Mouse (Mus musculus) ES-E14 (cell line): ENCODE results near the gene Chst12.

Source experiments
- CHD2 ChIP-seq: IDR thresholded peaks from 2 replicates; pipeline ENCODE4 v1.6.1; 2014; ENCODE audit warnings: mild to moderate bottlenecking, low read depth, low read length, inconsistent platforms
- HCFC1 ChIP-seq: IDR thresholded peaks from 2 replicates; pipeline ENCODE4 v1.6.1; 2012; ENCODE audit warnings: low read length, inconsistent platforms, borderline replicate concordance; ENCODE audit not compliant: insufficient read depth
- MAFK ChIP-seq: IDR thresholded peaks from 2 replicates; pipeline ENCODE4 v1.6.1; 2014; ENCODE audit warnings: mild to moderate bottlenecking, low read depth, low read length, inconsistent platforms; ENCODE audit not compliant: insufficient read depth
- ZC3H11A ChIP-seq: IDR thresholded peaks from 2 replicates; pipeline ENCODE4 v1.6.1; 2012; ENCODE audit warnings: low read depth, mild to moderate bottlenecking, inconsistent platforms, low read length, borderline replicate concordance
- ZNF384 ChIP-seq: IDR thresholded peaks from 2 replicates; pipeline ENCODE4 v1.6.1; 2012; ENCODE audit warnings: low read depth, low read length, inconsistent platforms

DNA sequence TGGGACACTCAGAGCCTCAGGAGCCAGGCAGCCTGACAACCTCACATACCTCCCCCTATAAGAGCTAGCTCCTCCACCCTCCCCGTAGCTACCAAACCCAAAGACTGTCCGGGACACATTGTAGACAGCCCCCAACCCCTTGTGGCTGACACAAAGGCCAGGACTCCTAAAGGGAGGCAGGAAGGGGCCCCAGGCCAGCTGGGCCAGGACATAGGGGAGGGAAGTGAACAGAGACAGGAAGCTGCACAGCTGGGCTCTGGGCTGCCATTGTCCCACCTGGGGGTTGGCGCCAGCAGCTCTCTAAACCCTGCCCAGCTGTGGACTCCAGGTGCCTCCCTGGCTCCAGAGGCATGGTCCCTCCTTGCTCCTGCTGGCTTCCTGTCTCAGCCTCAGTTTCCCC lies 51.5 kb downstream of the Chst12 start:
- TF ChIP-seq CHD2: no peak
- TF ChIP-seq ZC3H11A: no peak
- no peak for TF ChIP-seq HCFC1
- TF ChIP-seq MAFK: no peak
- TF ChIP-seq ZNF384: no peak
